Comparison of ENCODE assay signal across 24 mouse cellular contexts in the genomic region with DNA sequence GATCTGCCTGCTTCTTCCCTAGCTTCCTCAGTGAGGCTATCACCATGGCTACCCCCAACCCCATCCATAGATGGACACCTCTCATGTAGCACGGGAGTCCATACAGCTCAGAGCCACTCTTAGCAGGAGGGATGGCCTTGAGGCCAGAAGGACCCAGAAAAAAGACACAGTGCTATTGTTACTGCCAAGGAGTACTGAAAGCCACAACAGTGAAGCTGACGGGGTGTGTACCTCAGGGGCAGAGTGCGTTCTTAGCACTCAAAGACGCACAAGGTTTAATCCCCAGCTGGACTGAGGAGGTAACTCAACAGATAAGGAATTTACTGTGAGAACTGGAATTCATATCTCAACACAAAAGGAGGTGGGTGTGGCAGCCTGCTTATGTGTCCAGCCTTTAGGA. TPM values are rescaled to one million over a fixed set of nuclear protein-coding genes. Genes with fewer than 3 reads are reported as not detected.
DNase-seq lines count a peak whose midpoint lies in the region; ATAC-seq lines count a peak whose summit lies in the region.
"Had no signal": no experiment of that assay in that cellular context is flagged by ENCODE, and none has a peak within 500 bp of the region (broad histone marks: within the 10 kb centered on the region; RNA-seq: fewer than 3 reads in every experiment).

No protein-coding gene starts in this region.

- ATAC-seq in hindbrain, embryonic 16.5 days: no peak
- ATAC-seq: forebrain, postnatal 0 days; inflammation-experienced regulatory T-cells, adult 6 months; liver, postnatal 0 days had no signal

- no peaks in the 10 kb centered on the region for H3K9me3 ChIP-seq in hindbrain, embryonic 10.5 days
- H3K9me3 ChIP-seq in hindbrain, embryonic 16.5 days (ENCODE audit: control insufficient read depth, low read length): no peaks in the 10 kb centered on the region
- no peaks in the 10 kb centered on the region for H3K9me3 ChIP-seq in embryonic facial prominence, embryonic 10.5 days
- no peaks in the 10 kb centered on the region for H3K9me3 ChIP-seq in limb, embryonic 10.5 days (replicated peaks)
- H3K9me3 ChIP-seq: embryonic facial prominence, embryonic 13.5 days; limb, embryonic 12.5 days; midbrain, embryonic 12.5 days had no signal

- no peak for DNase-seq in hindbrain, embryonic 10.5 days (ENCODE audit: low spot score)
- DNase-seq in R1 (ENCODE audit: low read depth, low spot score): peak; percentile 77
- DNase-seq in embryonic facial prominence, embryonic 10.5 days (ENCODE audit: low spot score): no peak
- DNase-seq in limb, embryonic 10.5 days (ENCODE audit: low spot score): peak; percentile 26
- no peak for DNase-seq in spleen, postnatal 14 days (ENCODE audit: low spot score in 2 of 2)
- no peak for DNase-seq in T-cell, adult 2 months (ENCODE audit: low spot score)
- DNase-seq: adrenal gland, postnatal 10 days; cerebellum, adult 11 months; cerebellum, adult 9-11 months; forebrain, postnatal 0 days; gastrocnemius, postnatal 10 days; heart, postnatal 4 days; kidney, postnatal 14 days; layer of hippocampus, adult 9-11 months; liver, postnatal 0 days; lung, postnatal 36 days; thymus, postnatal 14 days had no signal

- H3K9ac ChIP-seq in hindbrain, embryonic 16.5 days (ENCODE audit: low read depth, low read length): no peak overlapping the region
- H3K9ac ChIP-seq: embryonic facial prominence, embryonic 13.5 days; forebrain, postnatal 0 days; hindbrain, embryonic 14.5 days; limb, embryonic 12.5 days; liver, postnatal 0 days; midbrain, embryonic 12.5 days had no signal

- peaks cover 21% of the 10 kb centered on the region for H3K4me1 ChIP-seq in hindbrain, embryonic 10.5 days (replicated peaks)
- no peaks in the 10 kb centered on the region for H3K4me1 ChIP-seq in hindbrain, embryonic 16.5 days (ENCODE audit: control insufficient read depth, insufficient read depth, low read depth, low read length)
- H3K4me1 ChIP-seq in embryonic facial prominence, embryonic 10.5 days: peaks cover 16% of the 10 kb centered on the region
- H3K4me1 ChIP-seq in limb, embryonic 10.5 days: peaks cover 46% of the 10 kb centered on the region
- H3K4me1 ChIP-seq: embryonic facial prominence, embryonic 13.5 days had no signal

- no peaks in the 10 kb centered on the region; the same call in 1 of the 2 replicates for H3K27me3 ChIP-seq in hindbrain, embryonic 10.5 days (ENCODE audit: insufficient read depth, poor library complexity, severe bottlenecking)
- H3K27me3 ChIP-seq in hindbrain, embryonic 16.5 days (replicated peaks; ENCODE audit: control insufficient read depth, insufficient read depth, low read length): no peaks in the 10 kb centered on the region
- H3K27me3 ChIP-seq in embryonic facial prominence, embryonic 10.5 days (replicated peaks; ENCODE audit: low read depth, poor library complexity, severe bottlenecking): no peaks in the 10 kb centered on the region
- H3K27me3 ChIP-seq in limb, embryonic 10.5 days (ENCODE audit: low read depth, poor library complexity, severe bottlenecking): 0 out of 2 replicates have a peak, but pooled peaks cover 4% of the 10 kb centered on the region
- H3K27me3 ChIP-seq: embryonic facial prominence, embryonic 13.5 days; limb, embryonic 12.5 days; midbrain, embryonic 12.5 days had no signal

- no peak overlapping the region for H3K4me3 ChIP-seq in hindbrain, embryonic 10.5 days
- H3K4me3 ChIP-seq in hindbrain, embryonic 16.5 days (ENCODE audit: low read length): no peak overlapping the region
- H3K4me3 ChIP-seq in embryonic facial prominence, embryonic 10.5 days: no peak overlapping the region
- H3K4me3 ChIP-seq in limb, embryonic 10.5 days: no peak overlapping the region
- H3K4me3 ChIP-seq: embryonic facial prominence, embryonic 13.5 days; limb, embryonic 12.5 days; midbrain, embryonic 12.5 days had no signal

- 66% methylated on average over 4 of the region's 4 CpGs for WGBS in hindbrain, embryonic 10.5 days
- WGBS in hindbrain, embryonic 16.5 days: 76% methylated on average over 4 of the region's 4 CpGs
- 66% methylated on average over 4 of the region's 4 CpGs for WGBS in embryonic facial prominence, embryonic 10.5 days
- WGBS in limb, embryonic 10.5 days: 75% methylated on average over 4 of the region's 4 CpGs

- H3K27ac ChIP-seq in hindbrain, embryonic 10.5 days: peak overlapping the region; percentile 43
- no peak overlapping the region for H3K27ac ChIP-seq in hindbrain, embryonic 16.5 days (ENCODE audit: low read depth, low read length)
- H3K27ac ChIP-seq in embryonic facial prominence, embryonic 10.5 days (replicated peaks): peak overlapping the region; percentile 40; the same call in 1 of the 2 replicates
- H3K27ac ChIP-seq in limb, embryonic 10.5 days: peak overlapping the region; percentile 47
- H3K27ac ChIP-seq: embryonic facial prominence, embryonic 13.5 days; hindbrain, embryonic 14.5 days; limb, embryonic 12.5 days; midbrain, embryonic 12.5 days had no signal

- no peak overlapping the region for H3K4me2 ChIP-seq in hindbrain, embryonic 16.5 days (ENCODE audit: low read length)
- H3K4me2 ChIP-seq: embryonic facial prominence, embryonic 13.5 days; hindbrain, embryonic 14.5 days; limb, embryonic 12.5 days; liver, embryonic 11.5 days; midbrain, embryonic 12.5 days had no signal

- H3K36me3 ChIP-seq in hindbrain, embryonic 10.5 days: peaks cover 8% of the 10 kb centered on the region; the same call in 1 of the 2 replicates
- H3K36me3 ChIP-seq in hindbrain, embryonic 16.5 days (ENCODE audit: control insufficient read depth, insufficient read depth, low read length): peaks cover 3% of the 10 kb centered on the region; the same call in 1 of the 2 replicates
- H3K36me3 ChIP-seq in embryonic facial prominence, embryonic 10.5 days (replicated peaks): peaks cover 8% of the 10 kb centered on the region
- H3K36me3 ChIP-seq in limb, embryonic 10.5 days: peaks cover 7% of the 10 kb centered on the region; the same call in 1 of the 2 replicates

RNA-seq across cellular contexts. Expression of a gene that starts 59.8 kb away (rescaled TPM):
- polyA plus RNA-seq in hindbrain, embryonic 10.5 days (2016; fragmentation: Nextera tagmentation; extraction: Ambion mirVana): 22.7 and 27.2 TPM in 2 replicates
- polyA plus RNA-seq in hindbrain, embryonic 16.5 days (2015; fragmentation: Nextera tagmentation; extraction: Ambion mirVana): 95.2 and 106 TPM in 2 replicates
- polyA plus RNA-seq in embryonic facial prominence, embryonic 10.5 days (2016; fragmentation: Nextera tagmentation; extraction: Ambion mirVana): 24.1 and 29.5 TPM in 2 replicates
- 14.9 and 22.7 TPM in 2 replicates for polyA plus RNA-seq in limb, embryonic 10.5 days (2016; fragmentation: Nextera tagmentation; extraction: Ambion mirVana)

Comparison
In these comparisons a context has a peak if more than half of its experiments do, and no peak if none do; other contexts are left out.
1. DNase-seq: peak in R1 (single experiment) and limb, embryonic 10.5 days (single experiment); none in hindbrain, embryonic 10.5 days (single experiment), embryonic facial prominence, embryonic 10.5 days (single experiment), spleen, postnatal 14 days (0 of 2) and T-cell, adult 2 months (single experiment).